Mouse (Mus musculus) thymus, adult 2 months (tissue): ENCODE measurements around the gene Sp3. TPM values are rescaled to one million over a fixed set of nuclear protein-coding genes. Genes with fewer than 3 reads are reported as not detected.

ENCODE experiments used
- DNase-seq: peaks from one replicate; pipeline ENCODE4 v3.0.0; 2021
- H3K27ac ChIP-seq: fragments of 200-500 bp; 2 replicates; pipeline ENCODE4 v1.5.1; 2012; ENCODE audit warnings: low read length, control low read depth; ENCODE audit not compliant: control insufficient read depth, insufficient read depth
- H3K27me3 ChIP-seq: fragments of 200-500 bp; 2 replicates; pipeline ENCODE4 v1.6.1; 2012; ENCODE audit warnings: mild to moderate bottlenecking, low read length, moderate library complexity, mixed read lengths; ENCODE audit not compliant: control insufficient read depth, insufficient read depth
- H3K36me3 ChIP-seq: fragments of 200-500 bp; 2 replicates; pipeline ENCODE4 v1.6.1; 2012; ENCODE audit warnings: mild to moderate bottlenecking, low read length, moderate library complexity; ENCODE audit not compliant: control insufficient read depth, insufficient read depth
- H3K4me1 ChIP-seq: fragments of 200-500 bp; replicated peaks from 2 replicates; pipeline ENCODE4 v1.6.1; 2012; ENCODE audit warnings: low read length; ENCODE audit not compliant: control insufficient read depth, insufficient read depth
- H3K4me3 ChIP-seq: fragments of 200-500 bp; 2 replicates; pipeline ENCODE4 v1.5.1; 2012; ENCODE audit warnings: mild to moderate bottlenecking, low read length, control low read depth, moderate library complexity; ENCODE audit not compliant: control insufficient read depth, insufficient read depth
- CTCF ChIP-seq: fragments of 200-500 bp; IDR thresholded peaks from 2 replicates; pipeline ENCODE4 v1.5.1; 2012; ENCODE audit warnings: mild to moderate bottlenecking, control low read depth, low read length, moderate library complexity, borderline replicate concordance; ENCODE audit not compliant: control insufficient read depth, poor library complexity, insufficient read depth; ENCODE audit errors: extremely low read depth
- POLR2A ChIP-seq: fragments of 200-500 bp; IDR thresholded peaks from 2 replicates; pipeline ENCODE4 v1.6.1; 2012; ENCODE audit warnings: mild to moderate bottlenecking, low read length, control low read depth, moderate library complexity; ENCODE audit not compliant: control insufficient read depth, poor library complexity, insufficient read depth; ENCODE audit errors: extremely low read depth
- WGBS: fragments of 180-500 bp; shearing (Covaris S2); methylation state at CpG from one replicate; pipeline ENCODE4 v1.1.7; 2018; 5-methylcytosine and 5-hydroxymethylcytosine counted together
- polyA plus RNA-seq: library from polyadenylated mRNA; depleted of rRNA; stranded (reverse); fragments of >200 nt; gene quantifications from 2 replicates; pipeline ENCODE4 v1.2.3, GENCODE M21; 2012

Gene Sp3
- polyA plus RNA-seq, 1 experiment = 39.4 TPM

DNA sequence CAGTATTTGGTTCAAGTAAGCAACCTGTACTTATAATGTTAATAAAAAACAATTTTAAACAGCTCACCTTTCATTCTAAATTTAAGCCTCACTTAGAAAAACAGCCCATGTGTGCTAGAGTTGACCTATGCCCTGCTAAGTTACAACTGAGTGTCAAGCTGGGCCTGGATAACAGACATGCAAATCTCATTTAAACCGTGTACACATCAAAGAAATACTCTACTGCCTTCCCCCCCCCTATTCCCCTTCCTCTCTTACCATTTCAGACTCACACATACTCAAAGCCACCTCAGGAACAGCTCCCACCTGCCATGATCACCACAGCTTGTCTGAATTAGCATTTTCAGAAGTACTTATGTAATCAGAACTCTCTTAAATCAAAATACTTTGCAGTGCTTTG is 44.3 kb downstream of the Sp3 start:
- no peak for DNase-seq
- 24% methylated on average over 1 of the region's 1 CpGs for WGBS
- H3K27me3 ChIP-seq = no peaks in the 10 kb centered on the region
- H3K4me1 ChIP-seq = no peaks in the 10 kb centered on the region
- H3K27ac ChIP-seq = no peak overlapping the region
- no peak overlapping the region for H3K4me3 ChIP-seq
- no peak for TF ChIP-seq POLR2A
- no peak for TF ChIP-seq CTCF
- H3K36me3 ChIP-seq = peaks cover 47% of the 10 kb centered on the region

DNA sequence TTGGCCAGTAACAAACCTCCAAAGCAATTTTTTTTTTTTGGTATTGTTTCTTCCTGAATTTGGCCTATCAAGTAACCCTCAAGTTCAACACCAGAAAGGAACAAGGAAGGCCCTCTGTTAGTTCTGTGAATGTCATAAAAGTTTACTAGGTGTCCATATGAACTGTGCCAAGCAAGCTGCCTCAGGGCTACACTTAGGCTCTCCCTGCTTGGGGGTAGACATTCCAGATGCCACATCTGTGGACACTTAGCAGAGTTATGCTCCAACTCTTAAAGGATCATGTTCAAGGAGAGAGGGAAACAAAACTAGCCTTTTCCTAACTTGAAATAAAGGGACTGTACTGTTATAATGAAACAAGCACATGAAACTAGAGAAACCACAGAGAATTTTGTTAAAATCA is 48.1 kb downstream of the Sp3 start:
- no peak for DNase-seq
- Histone ChIP-seq H3K4me3 (no peak overlapping the region), H3K4me1 (peaks cover 2% of the 10 kb centered on the region; the same call in 1 of the 2 replicates), H3K36me3 (peaks cover 17% of the 10 kb centered on the region), H3K27ac (no peak overlapping the region), H3K27me3 (no peaks in the 10 kb centered on the region)
- TF ChIP-seq CTCF (no peak), POLR2A (no peak)

DNA sequence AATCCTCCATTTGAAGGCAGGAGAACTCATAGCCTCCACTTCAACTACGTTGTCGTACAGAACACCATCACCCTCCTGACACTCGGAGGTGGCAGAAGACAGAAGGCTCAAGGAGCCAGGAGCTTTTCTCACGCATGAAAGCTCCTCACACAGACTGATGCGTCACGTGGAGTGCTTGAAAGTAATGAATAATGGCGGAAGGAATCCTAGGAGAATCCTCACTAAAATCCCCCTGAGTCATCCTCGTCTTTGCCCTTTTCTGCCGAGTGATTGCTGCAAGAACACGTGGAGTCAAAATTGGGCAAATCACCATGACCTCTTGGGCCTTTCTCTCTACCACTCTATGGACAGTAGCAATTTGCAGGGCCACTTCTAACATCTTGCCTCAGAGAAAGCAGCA is 55.3 kb downstream of the Sp3 start:
- Histone ChIP-seq H3K27ac (no peak overlapping the region), H3K36me3 (no peaks in the 10 kb centered on the region), H3K4me3 (no peak overlapping the region), H3K4me1 (peaks cover under 1% of the 10 kb centered on the region; the same call in 1 of the 2 replicates), H3K27me3 (no peaks in the 10 kb centered on the region)
- TF ChIP-seq CTCF (no peak), POLR2A (no peak)
- no peak for DNase-seq
- WGBS = 96% methylated on average over 10 of the region's 10 CpGs

DNA sequence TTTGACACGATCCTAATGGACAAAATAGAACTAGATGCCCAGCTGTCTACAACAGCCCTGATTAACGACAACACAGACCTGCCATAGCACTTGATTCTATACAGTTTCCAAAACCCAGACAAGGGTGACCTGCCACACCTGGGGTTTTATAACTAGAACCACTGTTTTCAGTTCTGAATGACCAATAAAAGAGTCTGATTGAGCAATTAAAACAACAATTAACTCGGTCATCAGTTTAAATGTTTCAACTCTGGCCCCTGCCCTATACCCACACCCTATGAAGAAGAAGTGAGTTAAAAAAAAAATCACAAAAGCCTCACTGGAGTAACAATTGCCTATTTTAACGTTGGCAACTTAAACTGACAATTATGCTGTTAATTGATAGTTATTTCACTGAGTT is 64.1 kb downstream of the Sp3 start:
- no peaks in the 10 kb centered on the region for H3K36me3 ChIP-seq

DNA sequence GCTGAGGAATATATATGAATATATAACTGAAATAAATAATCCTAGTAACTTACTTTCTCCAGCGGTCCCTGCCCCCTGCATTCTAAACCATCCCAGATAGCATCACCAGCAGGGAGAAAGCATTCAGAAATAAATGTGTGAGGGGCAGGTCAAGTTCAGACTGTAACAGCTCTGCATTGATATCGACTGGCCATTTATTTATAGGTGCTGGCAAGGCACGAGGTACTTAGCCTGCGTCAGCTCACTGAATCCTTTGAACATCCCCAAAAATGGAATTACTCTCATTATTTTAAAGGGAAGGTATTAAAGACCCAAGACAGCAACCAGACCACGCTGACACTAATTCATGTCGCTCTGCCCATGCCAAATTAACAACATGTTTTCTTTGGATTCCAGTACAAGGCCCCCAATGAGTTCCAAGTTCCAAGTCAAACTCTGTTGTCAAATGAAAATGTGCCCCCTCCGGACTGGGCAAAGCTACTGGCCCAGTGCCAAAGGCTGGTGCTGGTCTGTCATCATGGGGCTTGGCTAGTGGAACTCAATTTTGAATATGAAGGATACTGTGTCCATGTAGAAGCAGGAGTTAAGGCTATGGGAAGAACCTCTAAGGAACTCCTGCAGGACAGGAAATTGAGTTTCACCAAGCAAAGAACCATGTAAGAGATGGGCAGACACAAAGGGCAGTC is 64.9 kb downstream of the Sp3 start:
- Histone ChIP-seq H3K4me1 (no peaks in the 10 kb centered on the region), H3K36me3 (no peaks in the 10 kb centered on the region), H3K27me3 (no peaks in the 10 kb centered on the region), H3K27ac (no peak overlapping the region), H3K4me3 (no peak overlapping the region)
- DNase-seq = no peak
- WGBS = 94% methylated on average over 7 of the region's 7 CpGs
- no peak for TF ChIP-seq CTCF
- no peak for TF ChIP-seq POLR2A

More for the DNA sequence above, 64.1 kb downstream of the Sp3 start:
- no peak for DNase-seq
- H3K27me3 ChIP-seq = no peaks in the 10 kb centered on the region
- no peaks in the 10 kb centered on the region for H3K4me1 ChIP-seq
- no peak overlapping the region for H3K27ac ChIP-seq
- TF ChIP-seq POLR2A = no peak
- TF ChIP-seq CTCF = no peak
- H3K4me3 ChIP-seq = no peak overlapping the region
- WGBS = 89% methylated on average over 4 of the region's 4 CpGs

DNA sequence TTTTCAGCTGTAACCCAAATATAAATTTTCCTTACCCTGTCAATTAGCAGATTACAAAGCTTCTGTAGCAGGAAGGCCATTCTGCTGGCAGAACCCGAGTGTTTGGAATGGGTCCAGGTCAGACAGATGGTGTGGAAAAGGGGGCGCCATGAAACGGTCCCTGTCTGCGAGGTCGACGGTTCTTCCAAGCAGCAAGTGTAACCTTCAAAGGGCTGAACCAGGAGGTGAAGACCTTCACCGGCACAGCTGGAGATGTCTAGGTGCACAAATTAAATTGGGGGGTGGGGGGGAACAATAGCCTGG is 66.8 kb downstream of the Sp3 start:
- Histone ChIP-seq H3K36me3 (no peaks in the 10 kb centered on the region), H3K27ac (no peak overlapping the region), H3K4me3 (no peak overlapping the region), H3K27me3 (no peaks in the 10 kb centered on the region), H3K4me1 (no peaks in the 10 kb centered on the region)
- WGBS = 90% methylated on average over 7 of the region's 7 CpGs
- TF ChIP-seq CTCF = no peak
- TF ChIP-seq POLR2A = no peak
- no peak for DNase-seq
